ENCODE assay signal across 10 mouse cellular contexts in genomic region chr5:36839032-36839431, GRCm38 (mm10). TPM values are rescaled to one million over a fixed set of nuclear protein-coding genes. Genes with fewer than 3 reads are reported as not detected.
DNase-seq lines count a peak whose midpoint lies in the region.
"Had no signal": no experiment of that assay in that cellular context is flagged by ENCODE, and none has a peak within 500 bp of the region (broad histone marks: within the 10 kb centered on the region; RNA-seq: fewer than 3 reads in every experiment).

No protein-coding gene starts in this region.

- intact Hi-C loops in left cerebral cortex, postnatal 14 days (cut with DNase I): loop anchor here (5.0 to 10.0 kb wide), 3 partner anchors 83 to 286 kb away; no protein-coding TSS in a partner anchor
- intact Hi-C loops in heart, postnatal 10 days (cut with DNase I): loop anchor here (5.0 kb wide), 2 partner anchors 98 to 163 kb away; no protein-coding TSS in a partner anchor
- intact Hi-C loops in gastrocnemius, postnatal 36 days (cut with DNase I): loop anchor here (10.0 kb wide), 1 partner anchor 166 kb away; no protein-coding TSS in a partner anchor
- intact Hi-C loops in gastrocnemius, postnatal 14 days (cut with DNase I; ENCODE audit: low total_unique reads): no loop called here

- DNase-seq in MN1 (ENCODE audit: low spot score) (peak; percentile 30), NIH3T3 (ENCODE audit: low read depth) (peak; percentile 19)
- peak; percentile 81 to 89 for DNase-seq in cerebellum, postnatal 25 days
- DNase-seq in left cerebral cortex, postnatal 14 days (ENCODE audit: low spot score in 2 of 2): peak; percentile 73
- DNase-seq in heart, adult 9 months (ENCODE audit: low spot score in 2 of 2): no peak
- DNase-seq in heart, postnatal 10 days: no peak
- no peak for DNase-seq in gastrocnemius, postnatal 36 days
- DNase-seq in gastrocnemius, postnatal 14 days: no peak
- DNase-seq: gastrocnemius, postnatal 10 days; kidney, adult 8-10 months had no signal

RNA-seq across cellular contexts. Expression of gene Man2b2, which starts 8.6 kb away (rescaled TPM):
- 10 to 100 TPM; 22.7 to 22.8 TPM for total RNA-seq in left cerebral cortex, postnatal 14 days (2021)
- total RNA-seq in heart, postnatal 10 days (2021): 10 to 100 TPM; 18.1 to 21.2 TPM
- total RNA-seq in gastrocnemius, postnatal 36 days (2021): 1 to 10 TPM; 3.6 to 4.1 TPM
- 1 to 10 TPM; 6.8 to 9.1 TPM for total RNA-seq in gastrocnemius, postnatal 14 days (2021)

RNA-seq across cellular contexts. Expression of gene Ppp2r2c, which starts 29.3 kb away (rescaled TPM):
- total RNA-seq in left cerebral cortex, postnatal 14 days (2021): 100 to 1,000 TPM; 455 to 479 TPM
- total RNA-seq in heart, postnatal 10 days (2021): under 1 TPM; 0.19 to 0.25 TPM
- total RNA-seq in gastrocnemius, postnatal 36 days (2021): under 1 TPM; 0.23 to 0.32 TPM
- under 1 TPM; 0.24 to 0.70 TPM for total RNA-seq in gastrocnemius, postnatal 14 days (2021)

RNA-seq across cellular contexts. Expression of gene Mrfap1, which starts 42.5 kb away (rescaled TPM):
- 100 to 1,000 TPM; 440 to 455 TPM for total RNA-seq in left cerebral cortex, postnatal 14 days (2021)
- 100 to 1,000 TPM; 300 to 317 TPM for total RNA-seq in heart, postnatal 10 days (2021)
- 100 to 1,000 TPM; 218 to 221 TPM for total RNA-seq in gastrocnemius, postnatal 36 days (2021)
- total RNA-seq in gastrocnemius, postnatal 14 days (2021): 100 to 1,000 TPM; 264 to 293 TPM

Comparison
In these comparisons a context has a peak if more than half of its experiments do, and no peak if none do; other contexts are left out.
1. DNase-seq: peak in MN1 (single experiment), NIH3T3 (single experiment), cerebellum, postnatal 25 days (2 of 2) and left cerebral cortex, postnatal 14 days (2 of 2); none in heart, adult 9 months (0 of 2), heart, postnatal 10 days (0 of 2), gastrocnemius, postnatal 36 days (0 of 2) and gastrocnemius, postnatal 14 days (single experiment).
2. RNA of gene Ppp2r2c, which starts 29.3 kb away (total RNA-seq): 455 to 479 TPM in left cerebral cortex, postnatal 14 days; 0.24 to 0.70 TPM in gastrocnemius, postnatal 14 days, 0.23 to 0.32 TPM in gastrocnemius, postnatal 36 days and 0.19 to 0.25 TPM in heart, postnatal 10 days; every median in the first group is over 100 times any median in the second.